In the genomic region with DNA sequence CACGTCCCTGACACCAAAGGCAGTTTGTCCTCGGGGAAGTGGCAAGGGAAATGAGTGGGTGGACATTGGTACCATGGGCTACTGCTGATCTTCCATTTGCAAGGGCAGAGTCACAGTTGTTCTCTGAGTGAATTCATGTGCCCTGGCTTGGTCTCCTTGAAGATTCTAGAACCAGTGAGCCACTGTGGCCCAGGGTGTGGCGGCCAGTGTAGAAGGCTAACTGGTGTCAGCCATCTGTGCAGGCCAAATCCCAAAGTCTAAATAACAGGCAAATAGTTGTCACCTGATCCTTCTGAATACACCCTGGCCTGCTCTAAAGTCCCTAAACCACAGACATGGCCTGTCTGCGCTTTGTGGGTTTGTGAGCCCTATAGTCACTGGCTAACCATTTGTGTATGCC, we compare ENCODE assay signal across 23 mouse cellular contexts.
"Had no signal": no experiment of that assay in that cellular context is flagged by ENCODE, and none has a peak within 500 bp of the region (broad histone marks: within the 10 kb centered on the region; RNA-seq: fewer than 3 reads in every experiment).

No protein-coding gene starts in this region.

- DNase-seq: gastrocnemius, postnatal 14 days; gastrocnemius, postnatal 36 days; heart, adult 18-20 months; heart, postnatal 14 days; heart, postnatal 36 days; kidney, adult 18-20 months; kidney, adult 8-10 months; kidney, postnatal 10 days; kidney, postnatal 25 days; layer of hippocampus, adult 9-11 months; layer of hippocampus, postnatal 36 days; liver; liver, embryonic 13.5 days had no signal

- H3K4me2 ChIP-seq: heart, embryonic 11.5 days; heart, embryonic 13.5 days; heart, embryonic 15.5 days; hindbrain, embryonic 13.5 days; hindbrain, embryonic 15.5 days; limb, embryonic 12.5 days; liver, embryonic 11.5 days; liver, embryonic 13.5 days; liver, embryonic 15.5 days had no signal

- H3K27ac ChIP-seq: heart, embryonic 13.5 days; heart, embryonic 15.5 days; hindbrain, embryonic 13.5 days; hindbrain, embryonic 15.5 days; hindbrain, postnatal 0 days; limb, embryonic 10.5 days; limb, embryonic 12.5 days; liver, embryonic 13.5 days; liver, embryonic 15.5 days had no signal

- H3K27me3 ChIP-seq: heart, embryonic 13.5 days; heart, embryonic 15.5 days; hindbrain, embryonic 13.5 days; hindbrain, embryonic 15.5 days; limb, embryonic 12.5 days; liver, embryonic 13.5 days; liver, embryonic 15.5 days had no signal

- H3K4me1 ChIP-seq: heart, embryonic 13.5 days; heart, embryonic 15.5 days; hindbrain, embryonic 13.5 days; hindbrain, embryonic 15.5 days; liver, embryonic 13.5 days; liver, embryonic 15.5 days had no signal

- H3K9ac ChIP-seq: heart, embryonic 13.5 days; heart, embryonic 15.5 days; hindbrain, embryonic 13.5 days; hindbrain, embryonic 15.5 days; limb, embryonic 12.5 days; liver, embryonic 13.5 days; liver, embryonic 15.5 days had no signal

- H3K36me3 ChIP-seq: heart, embryonic 13.5 days; heart, embryonic 15.5 days; hindbrain, embryonic 13.5 days; hindbrain, embryonic 15.5 days; limb, embryonic 10.5 days; limb, embryonic 12.5 days; liver, embryonic 13.5 days; liver, embryonic 15.5 days had no signal

- H3K4me3 ChIP-seq: heart, embryonic 13.5 days; heart, embryonic 15.5 days; hindbrain, embryonic 13.5 days; hindbrain, embryonic 15.5 days; limb, embryonic 10.5 days; limb, embryonic 12.5 days; liver, embryonic 13.5 days; liver, embryonic 15.5 days had no signal
